Mouse (Mus musculus) adrenal gland, adult 2 months (tissue): ENCODE measurements around the gene Ak4. TPM values are rescaled to one million over a fixed set of nuclear protein-coding genes. Genes with fewer than 3 reads are reported as not detected.

Experiments used
- DNase-seq: peaks from one replicate; pipeline ENCODE4 v3.0.0; 2021
- polyA plus RNA-seq: library from polyadenylated mRNA; depleted of rRNA; stranded (reverse); fragments of >200 nt; gene quantifications from 2 replicates; pipeline ENCODE4 v1.2.3, GENCODE M21; 2012; rRNA removed
- total RNA-seq, 2 experiments: library from RNA; stranded (reverse); gene quantifications; 2 replicates each; pipeline ENCODE4 v1.2.3; 2021

The Ak4 gene
- total and polyA plus RNA-seq, 3 experiments, result 5.0 to 6.2 (median 5.9) TPM

DNA sequence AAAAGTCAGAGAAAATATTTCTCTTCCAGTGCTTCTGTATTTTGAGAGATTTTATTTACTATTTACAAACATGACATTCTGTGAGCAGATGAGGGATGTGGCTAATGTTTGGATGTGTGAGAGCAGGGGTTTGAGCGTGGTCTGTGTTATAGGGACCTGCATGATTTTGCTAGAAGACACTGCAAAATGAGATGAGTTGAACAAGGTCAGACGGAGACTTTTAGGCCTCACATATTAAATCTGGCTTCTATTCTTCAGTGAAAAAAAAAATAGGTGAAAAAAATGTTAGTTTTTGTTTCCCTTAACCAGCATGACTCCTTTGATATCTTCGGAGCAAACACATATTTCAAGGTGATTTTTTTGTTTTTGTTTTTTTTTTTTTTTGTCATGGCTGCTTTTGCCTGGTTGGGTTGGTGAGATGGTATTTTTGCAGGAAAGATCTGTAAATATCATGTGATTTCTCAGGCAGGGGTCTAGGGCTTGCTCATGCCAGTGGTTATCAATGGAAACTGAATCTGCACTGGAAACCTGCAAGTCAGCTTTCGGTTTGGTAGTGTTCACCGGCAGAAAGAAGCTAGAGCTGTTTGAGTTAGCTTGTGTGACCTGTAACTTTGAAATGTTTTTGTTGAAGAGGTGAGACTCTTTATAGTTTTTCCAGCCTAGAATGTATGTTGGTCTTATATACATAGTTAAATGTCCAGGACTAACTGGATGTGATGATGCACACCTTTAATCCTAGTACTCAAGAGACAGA, 92.9 kb downstream of the Ak4 start:
- no peak for DNase-seq

DNA sequence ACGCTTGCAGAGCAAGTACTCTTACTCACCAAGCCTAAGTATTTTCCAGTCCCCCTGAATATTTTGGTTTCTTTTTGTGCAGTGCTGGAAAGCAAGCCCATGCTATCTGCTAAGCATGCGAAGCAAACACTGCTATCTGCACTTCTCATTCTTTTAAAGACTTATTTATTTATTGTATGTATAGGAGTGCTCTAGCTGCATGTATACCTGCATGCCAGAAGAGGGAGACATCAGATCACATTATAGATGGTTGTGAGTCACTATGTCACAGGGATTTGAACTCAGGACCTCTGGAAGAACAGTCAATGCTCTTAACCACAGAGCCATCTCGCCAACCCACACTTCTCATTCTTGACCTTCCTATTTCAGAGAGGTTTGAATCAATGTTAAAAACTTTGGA, 94.2 kb downstream of the Ak4 start:
- no peak for DNase-seq

DNA sequence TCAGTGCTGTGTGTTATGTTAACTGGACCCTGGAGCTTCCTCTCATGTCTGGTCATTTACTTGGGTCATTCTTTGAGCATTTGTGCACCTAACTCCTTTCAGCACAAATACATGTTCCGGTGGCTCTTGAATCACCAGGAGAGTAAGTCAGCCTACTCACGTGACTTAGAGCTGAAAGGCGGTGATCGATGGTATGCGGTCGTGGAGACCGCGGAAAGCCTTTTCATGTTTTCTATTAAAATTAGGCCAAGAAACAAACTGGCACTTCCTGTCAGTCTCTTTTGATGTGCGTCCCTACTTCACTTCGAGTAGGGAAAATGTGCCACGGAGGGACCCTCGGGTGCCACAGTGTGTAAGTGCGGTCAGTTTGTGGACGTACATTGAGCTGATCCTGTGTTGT, 96.8 kb downstream of the Ak4 start:
- no peak for DNase-seq

Other genes with a start within 250 kb of the Ak4 start
- 100 to 1,000 TPM; 116 to 157 TPM for gene Jak1, start 154.0 kb upstream of the Ak4 start, total RNA-seq
- 78.1 and 118 TPM in 2 replicates for gene Jak1, start 154.0 kb upstream of the Ak4 start, polyA plus RNA-seq
- gene Dnajc6, start 77.4 kb downstream of the Ak4 start, total RNA-seq, result 1 to 10 TPM; 3.3 to 6.1 TPM
- gene Dnajc6, start 77.4 kb downstream of the Ak4 start, polyA plus RNA-seq, result 0.91 and 1.3 TPM in 2 replicates
- 10 to 100 TPM; 56.2 to 59.5 TPM for gene Leprot, start 228.4 kb downstream of the Ak4 start, total RNA-seq
- gene Leprot, start 228.4 kb downstream of the Ak4 start, polyA plus RNA-seq, result 25.9 and 51.4 TPM in 2 replicates